Mouse (Mus musculus): ENCODE data around the gene Tbx18. TPM values are rescaled to one million over a fixed set of nuclear protein-coding genes. Genes with fewer than 3 reads are reported as not detected.

The Tbx18 gene
- total and polyA plus RNA-seq, 3 experiments: not detected

DNA sequence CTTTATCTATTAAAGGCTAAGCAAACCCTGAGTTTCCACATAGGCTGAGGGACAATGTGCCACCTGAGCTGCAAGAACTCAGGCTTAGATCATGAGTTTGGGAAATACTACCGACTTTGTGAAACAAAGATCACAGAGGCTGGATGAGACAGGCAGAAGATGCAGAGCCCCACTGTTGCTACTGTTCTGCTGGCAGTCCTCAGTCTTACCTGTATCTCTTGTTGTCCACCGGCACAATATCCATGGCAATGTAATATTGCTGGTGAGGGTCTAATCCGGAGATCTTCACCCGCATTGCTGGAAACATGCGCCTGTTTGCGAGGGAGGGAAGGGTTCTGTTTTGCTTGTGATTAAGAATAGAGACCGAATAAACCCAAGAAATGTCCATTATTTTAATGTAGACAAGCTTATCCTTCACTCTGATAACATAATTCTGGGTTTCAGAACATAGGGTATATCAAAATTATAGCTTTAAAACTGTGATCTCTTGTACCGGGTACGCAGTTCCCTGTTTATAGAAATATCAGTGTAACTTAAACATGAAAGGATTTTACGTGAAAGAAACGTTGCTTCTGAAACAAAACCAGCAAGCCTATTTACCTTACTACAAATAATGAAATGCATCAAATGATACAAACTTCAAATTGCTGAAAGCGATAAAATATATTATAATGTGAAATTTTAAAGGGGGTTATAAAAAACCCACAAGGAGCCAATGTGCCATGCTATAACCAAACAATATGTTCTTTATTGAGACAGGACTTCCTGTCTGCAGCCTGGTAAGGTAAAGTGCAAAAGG, 3.7 kb downstream of the Tbx18 start:
- Histone ChIP-seq H3K4me1 (ENCODE audit: control insufficient read depth in 1 of 2, insufficient read depth in 2 of 2, low read length in 2 of 2) (no peaks in the 10 kb centered on the region), H3K36me3 (ENCODE audit: control insufficient read depth in 1 of 2, insufficient read depth in 2 of 2, low read length in 2 of 2) (no peaks in the 10 kb centered on the region), H3K27me3 (ENCODE audit: control insufficient read depth in 1 of 2, insufficient read depth in 2 of 2, low read length in 2 of 2) (no peaks in the 10 kb centered on the region), H3K79me2 (ENCODE audit: control insufficient read depth, insufficient read depth, low read length, poor library complexity) (no peaks in the 10 kb centered on the region), H3K9me3 (replicated peaks; ENCODE audit: insufficient read depth, low read length) (no peaks in the 10 kb centered on the region), H3K9ac (ENCODE audit: control insufficient read depth, low read depth, low read length, poor library complexity, severe bottlenecking) (no peak overlapping the region), H3K27ac (ENCODE audit: control insufficient read depth, low read depth, low read length) (no peak overlapping the region), H3K4me3 (ENCODE audit: control insufficient read depth in 1 of 2, insufficient read depth in 1 of 2, low read depth in 2 of 2, low read length in 2 of 2) (no peak overlapping the region)
- DNase-seq (ENCODE audit: low read depth, low spot score): no peak
- TF ChIP-seq ETS1 (IDR thresholded peaks at IDR 0.05; ENCODE audit: low read depth, low read length) (no peak), MYC (IDR thresholded peaks at IDR 0.05; ENCODE audit: low read depth, low read length) (no peak), GATA1 (IDR thresholded peaks at IDR 0.05; ENCODE audit: low read depth, low read length) (no peak), MXI1 (IDR thresholded peaks at IDR 0.05; ENCODE audit: low read depth, low read length) (no peak), CTCF (IDR thresholded peaks at IDR 0.05 in 2 of 3, conservative IDR thresholded peaks at IDR 0.05 in 1 of 3; ENCODE audit: control insufficient read depth in 1 of 3, insufficient read depth in 1 of 3, low read depth in 2 of 3, low read length in 3 of 3, poor library complexity in 1 of 3, severe bottlenecking in 1 of 3) (no peak), USF1 (IDR thresholded peaks at IDR 0.05; ENCODE audit: low read depth, low read length) (no peak), MEF2A (IDR thresholded peaks at IDR 0.05; ENCODE audit: extremely low read depth, insufficient replicate concordance, low read depth, low read length, poor library complexity, severe bottlenecking) (no peak), ZNF384 (IDR thresholded peaks at IDR 0.05; ENCODE audit: low read depth, low read length) (no peak), KAT2A (conservative IDR thresholded peaks at IDR 0.05; ENCODE audit: low read depth, low read length) (no peak), ZC3H11A (IDR thresholded peaks at IDR 0.05; ENCODE audit: low read depth, low read length) (no peak), TCF12 (IDR thresholded peaks at IDR 0.05; ENCODE audit: low read depth, low read length) (no peak), NELFE (IDR thresholded peaks at IDR 0.05; ENCODE audit: low read depth, low read length) (no peak), MAFK (IDR thresholded peaks at IDR 0.05; ENCODE audit: borderline replicate concordance, low read depth, low read length) (no peak), CHD2 (IDR thresholded peaks at IDR 0.05; ENCODE audit: low read length) (no peak), E2F4 (IDR thresholded peaks at IDR 0.05; ENCODE audit: borderline replicate concordance, low read depth, low read length) (no peak), TAL1 (IDR thresholded peaks at IDR 0.05; ENCODE audit: low read length) (no peak), HCFC1 (IDR thresholded peaks at IDR 0.05; ENCODE audit: low read depth, low read length) (no peak), ZMIZ1 (IDR thresholded peaks at IDR 0.05; ENCODE audit: low read depth, low read length) (no peak)

DNA sequence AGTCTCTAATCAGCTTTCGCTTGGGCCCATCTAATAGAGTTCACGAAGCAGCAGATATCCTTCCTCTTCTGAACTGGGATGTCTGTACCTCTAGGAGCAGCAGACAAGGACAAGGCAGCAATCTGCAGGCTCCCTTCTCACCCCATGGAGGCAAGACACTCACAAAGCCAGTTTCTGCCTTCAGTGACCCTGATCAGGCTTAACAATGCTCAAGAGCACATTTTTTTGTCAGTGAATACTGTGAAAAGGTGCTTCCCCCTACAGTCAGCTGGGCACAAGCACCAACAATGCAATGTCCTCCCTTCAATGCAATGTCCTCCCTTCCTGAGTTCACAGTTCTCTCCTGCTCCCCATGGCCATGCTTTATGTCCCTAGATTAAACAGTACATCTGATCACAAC, 9.3 kb downstream of the Tbx18 start:
- no peaks in the 10 kb centered on the region for H3K36me3 ChIP-seq (ENCODE audit: control insufficient read depth in 1 of 2, insufficient read depth in 2 of 2, low read length in 2 of 2)
- H3K27ac ChIP-seq (ENCODE audit: control insufficient read depth, low read depth, low read length): no peak overlapping the region
- no peak overlapping the region for H3K4me3 ChIP-seq (ENCODE audit: control insufficient read depth in 1 of 2, insufficient read depth in 1 of 2, low read depth in 2 of 2, low read length in 2 of 2)
- TF ChIP-seq ZKSCAN1 (IDR thresholded peaks at IDR 0.05; ENCODE audit: low read depth, low read length): no peak
- TF ChIP-seq SIN3A (IDR thresholded peaks at IDR 0.05; ENCODE audit: low read length): no peak
- no peak for TF ChIP-seq NELFE (IDR thresholded peaks at IDR 0.05; ENCODE audit: low read depth, low read length)
- TF ChIP-seq HCFC1 (IDR thresholded peaks at IDR 0.05; ENCODE audit: low read depth, low read length): no peak
- no peak for TF ChIP-seq ELF1 (IDR thresholded peaks at IDR 0.05; ENCODE audit: low read depth, low read length)
- no peak for TF ChIP-seq TAL1 (IDR thresholded peaks at IDR 0.05; ENCODE audit: low read length)
- no peak for TF ChIP-seq ZNF384 (IDR thresholded peaks at IDR 0.05; ENCODE audit: low read depth, low read length)
- no peak for TF ChIP-seq UBTF (IDR thresholded peaks at IDR 0.05; ENCODE audit: borderline replicate concordance, insufficient read depth, low read depth, low read length)
- TF ChIP-seq SMC3 (IDR thresholded peaks at IDR 0.05; ENCODE audit: low read depth, low read length): no peak
- no peak for TF ChIP-seq ETS1 (IDR thresholded peaks at IDR 0.05; ENCODE audit: low read depth, low read length)
- TF ChIP-seq MEF2A (IDR thresholded peaks at IDR 0.05; ENCODE audit: extremely low read depth, insufficient replicate concordance, low read depth, low read length, poor library complexity, severe bottlenecking): no peak
- H3K27me3 ChIP-seq (ENCODE audit: control insufficient read depth in 1 of 2, insufficient read depth in 2 of 2, low read length in 2 of 2): no peaks in the 10 kb centered on the region
- no peaks in the 10 kb centered on the region for H3K9me3 ChIP-seq (replicated peaks; ENCODE audit: insufficient read depth, low read length)
- no peaks in the 10 kb centered on the region for H3K4me1 ChIP-seq (ENCODE audit: control insufficient read depth in 1 of 2, insufficient read depth in 2 of 2, low read length in 2 of 2)
- no peak overlapping the region for H3K9ac ChIP-seq (ENCODE audit: control insufficient read depth, low read depth, low read length, poor library complexity, severe bottlenecking)
- no peak for DNase-seq (ENCODE audit: low read depth, low spot score)
- H3K79me2 ChIP-seq (ENCODE audit: control insufficient read depth, insufficient read depth, low read length, poor library complexity): no peaks in the 10 kb centered on the region

Data from MEL (cell line).